Mouse (Mus musculus) liver, embryonic 13.5 days (tissue): ENCODE measurements around the gene Vav1. TPM values are rescaled to one million over a fixed set of nuclear protein-coding genes. Genes with fewer than 3 reads are reported as not detected.

Experiments used
- ATAC-seq: fragments of 200-750 bp; cut with Nextera tagmentation; 2 replicates; pipeline ENCODE4 v1.8.0; 2017; ENCODE audit warnings: low read depth, mild to moderate bottlenecking, moderate number of reproducible peaks, moderate library complexity
- DNase-seq: peaks from one replicate; pipeline ENCODE4 v3.0.0; 2022
- H3K27ac ChIP-seq: fragments of 300-500 bp; sonication (generic); 2 replicates; pipeline ENCODE4 v1.5.1; 2015; ENCODE audit warnings: moderate library complexity, mild to moderate bottlenecking, inconsistent platforms
- H3K27me3 ChIP-seq: fragments of 300-500 bp; sonication (generic); 2 replicates; pipeline ENCODE4 v1.6.1; 2015; ENCODE audit warnings: mild to moderate bottlenecking, inconsistent platforms
- H3K36me3 ChIP-seq: fragments of 300-500 bp; sonication (generic); 2 replicates; pipeline ENCODE4 v1.6.1; 2015; ENCODE audit warnings: mild to moderate bottlenecking, inconsistent platforms
- H3K4me1 ChIP-seq: fragments of 300-500 bp; sonication (generic); replicated peaks from 2 replicates; pipeline ENCODE4 v1.6.1; 2015; ENCODE audit warnings: inconsistent platforms
- H3K4me2 ChIP-seq: fragments of 300-500 bp; sonication (generic); 2 replicates; pipeline ENCODE4 v1.6.1; 2015; ENCODE audit warnings: inconsistent platforms, mild to moderate bottlenecking, moderate library complexity
- H3K4me3 ChIP-seq: fragments of 300-500 bp; sonication (generic); replicated peaks from 2 replicates; pipeline ENCODE4 v1.5.1; 2015; ENCODE audit warnings: mild to moderate bottlenecking, inconsistent platforms
- H3K9ac ChIP-seq: fragments of 300-500 bp; sonication (generic); 2 replicates; pipeline ENCODE4 v1.6.1; 2015; ENCODE audit warnings: mild to moderate bottlenecking, inconsistent platforms
- H3K9me3 ChIP-seq: fragments of 300-500 bp; sonication (generic); replicated peaks from 2 replicates; pipeline ENCODE4 v1.6.1; 2016; ENCODE audit warnings: inconsistent platforms
- WGBS: fragments of 180-500 bp; shearing (Covaris S2); methylation state at CpG from one replicate; pipeline ENCODE4 v1.1.7; 2015; ENCODE audit not compliant: insufficient replicate concordance; 5-methylcytosine and 5-hydroxymethylcytosine counted together
- polyA plus RNA-seq: library from polyadenylated mRNA; unstranded; fragments of >200 nt; fragmentation: Nextera tagmentation; extraction: Ambion mirVana; gene quantifications from 2 replicates; pipeline ENCODE4 v1.2.1, GENCODE M21; 2015

The Vav1 gene
- polyA plus RNA-seq, 1 experiment from 2014 or later = 12.5 TPM

- H3K4me1 ChIP-seq = peaks cover 43% of the 10 kb centered on the region
- no peak overlapping the region for H3K9ac ChIP-seq
- no peak overlapping the region for H3K4me3 ChIP-seq
- H3K27me3 ChIP-seq = peaks cover 8% of the 10 kb centered on the region
- DNase-seq (no peak), ATAC-seq (no peak)
- H3K4me2 ChIP-seq = 0 out of 2 replicates have a peak overlapping the region, but pooled peaks have one; percentile 91
- no peaks in the 10 kb centered on the region for H3K9me3 ChIP-seq
- H3K36me3 ChIP-seq = peaks cover 24% of the 10 kb centered on the region
- no peak overlapping the region for H3K27ac ChIP-seq
- 80% methylated on average over 10 of the region's 10 CpGs for WGBS
These were observed 33.5 kb upstream of the Vav1 start for GRCm38 (mm10) chr17:57245311-57245929.

GRCm38 (mm10) chr17:57246663-57247392 lies 32.1 kb upstream of the Vav1 start:
- H3K36me3 ChIP-seq = peaks cover 20% of the 10 kb centered on the region
- WGBS = 5% methylated on average over 18 of the region's 18 CpGs
- peak overlapping the region; percentile 91 for H3K4me2 ChIP-seq
- H3K4me3 ChIP-seq = peak overlapping the region; percentile 67
- peaks cover 51% of the 10 kb centered on the region for H3K4me1 ChIP-seq
- no peaks in the 10 kb centered on the region for H3K9me3 ChIP-seq
- peaks cover 15% of the 10 kb centered on the region for H3K27me3 ChIP-seq
- peak; percentile 11 for DNase-seq
- peak overlapping the region; percentile 59 for H3K27ac ChIP-seq
- no peak for ATAC-seq
- peak overlapping the region; percentile 73 for H3K9ac ChIP-seq

GRCm38 (mm10) chr17:57247393-57248200 lies 31.3 kb upstream of the Vav1 start:
- peaks cover 15% of the 10 kb centered on the region for H3K36me3 ChIP-seq
- DNase-seq (peak; percentile 91), ATAC-seq (peak; percentile 86)
- peak overlapping the region; percentile 83 for H3K27ac ChIP-seq
- H3K4me1 ChIP-seq = peaks cover 51% of the 10 kb centered on the region
- peak overlapping the region; percentile 91 for H3K4me2 ChIP-seq
- H3K9me3 ChIP-seq = no peaks in the 10 kb centered on the region
- peaks cover 15% of the 10 kb centered on the region for H3K27me3 ChIP-seq
- H3K9ac ChIP-seq = peak overlapping the region; percentile 76
- under 1% methylated on average over 46 of the region's 46 CpGs for WGBS
- peak overlapping the region; percentile 67 for H3K4me3 ChIP-seq

- Histone ChIP-seq H3K36me3 (peaks cover 9% of the 10 kb centered on the region; the same call in 1 of the 2 replicates), H3K27me3 (peaks cover 15% of the 10 kb centered on the region), H3K27ac (peak within 1 kb of the TSS; percentile 83), H3K4me1 (peaks cover 51% of the 10 kb centered on the region), H3K4me2 (peak within 1 kb of the TSS; percentile 91), H3K9ac (peak within 1 kb of the TSS; percentile 76), H3K4me3 (peak within 1 kb of the TSS; percentile 67), H3K9me3 (no peaks in the 10 kb centered on the region)
- DNase-seq (peak; percentile 82), ATAC-seq (peak; percentile 57)
- 0% methylated on average over 12 of the region's 12 CpGs for WGBS
These were observed 30.6 kb upstream of the Vav1 start, which contains the start of gene Gpr108 for GRCm38 (mm10) chr17:57248201-57248699. Gene Gpr108, minus strand, starts transcription at chr17:57248446.

- peak overlapping the region; percentile 67 for H3K4me3 ChIP-seq
- H3K9ac ChIP-seq = peak overlapping the region; percentile 76
- no peak for DNase-seq
These were observed 30.1 kb upstream of the Vav1 start for GRCm38 (mm10) chr17:57248771-57249170.

GRCm38 (mm10) chr17:57249186-57250181 lies 29.4 kb upstream of the Vav1 start, which contains the start of gene Trip10:
Gene Trip10, plus strand, starts transcription at chr17:57249455.
- Histone ChIP-seq H3K9me3 (no peaks in the 10 kb centered on the region), H3K9ac (peak within 1 kb of the TSS; percentile 76), H3K4me1 (peaks cover 51% of the 10 kb centered on the region), H3K4me2 (peak within 1 kb of the TSS; percentile 91), H3K36me3 (peaks cover 17% of the 10 kb centered on the region; the same call in 1 of the 2 replicates), H3K27ac (peak within 1 kb of the TSS; percentile 83), H3K4me3 (peak within 1 kb of the TSS; percentile 67), H3K27me3 (peaks cover 15% of the 10 kb centered on the region)
- ATAC-seq (peak; percentile 27), DNase-seq (peak; percentile 94)
- WGBS = under 1% methylated on average over 52 of the region's 52 CpGs

More at GRCm38 (mm10) chr17:57248771-57249170, 30.1 kb upstream of the Vav1 start:
- peak overlapping the region; percentile 83 for H3K27ac ChIP-seq
- peaks cover 10% of the 10 kb centered on the region; the same call in 1 of the 2 replicates for H3K36me3 ChIP-seq
- ATAC-seq = no peak
- H3K4me1 ChIP-seq = peaks cover 51% of the 10 kb centered on the region
- no peaks in the 10 kb centered on the region for H3K9me3 ChIP-seq
- WGBS = 10% methylated on average over 13 of the region's 13 CpGs
- peak overlapping the region; percentile 91 for H3K4me2 ChIP-seq
- peaks cover 15% of the 10 kb centered on the region for H3K27me3 ChIP-seq

- DNase-seq (no peak), ATAC-seq (no peak)
- H3K27me3 ChIP-seq = peaks cover 15% of the 10 kb centered on the region
- H3K9me3 ChIP-seq = no peaks in the 10 kb centered on the region
- H3K4me3 ChIP-seq = peak overlapping the region; percentile 67
- peak overlapping the region; percentile 74 for H3K9ac ChIP-seq
- 6% methylated on average over 33 of the region's 33 CpGs for WGBS
- H3K36me3 ChIP-seq = peaks cover 19% of the 10 kb centered on the region; the same call in 1 of the 2 replicates
- peak overlapping the region; percentile 91 for H3K4me2 ChIP-seq
- peaks cover 43% of the 10 kb centered on the region for H3K4me1 ChIP-seq
- no peak overlapping the region for H3K27ac ChIP-seq
These were observed 28.3 kb upstream of the Vav1 start for GRCm38 (mm10) chr17:57250461-57251160.

GRCm38 (mm10) chr17:57251431-57251830 lies 27.5 kb upstream of the Vav1 start:
- Histone ChIP-seq H3K4me3 (no peak overlapping the region), H3K9me3 (no peaks in the 10 kb centered on the region), H3K36me3 (peaks cover 19% of the 10 kb centered on the region; the same call in 1 of the 2 replicates), H3K27ac (no peak overlapping the region), H3K27me3 (peaks cover 15% of the 10 kb centered on the region), H3K9ac (no peak overlapping the region), H3K4me2 (no peak overlapping the region), H3K4me1 (peaks cover 35% of the 10 kb centered on the region)
- 82% methylated on average over 3 of the region's 3 CpGs for WGBS
- ATAC-seq (no peak), DNase-seq (no peak)

- 63% methylated on average over 6 of the region's 6 CpGs for WGBS
- Histone ChIP-seq H3K9ac (no peak overlapping the region), H3K27ac (no peak overlapping the region), H3K4me3 (no peak overlapping the region), H3K4me2 (no peak overlapping the region), H3K9me3 (no peaks in the 10 kb centered on the region), H3K4me1 (peaks cover 29% of the 10 kb centered on the region), H3K27me3 (peaks cover 15% of the 10 kb centered on the region), H3K36me3 (peaks cover 32% of the 10 kb centered on the region)
- no peak for DNase-seq
- ATAC-seq = no peak
These were observed 25.6 kb upstream of the Vav1 start for GRCm38 (mm10) chr17:57253306-57253705.
